Mouse (Mus musculus) hindbrain, postnatal 0 days (tissue): ENCODE data around the gene Filip1l. TPM values are rescaled to one million over a fixed set of nuclear protein-coding genes. Genes with fewer than 3 reads are reported as not detected.

Experiments used
- ATAC-seq: fragments of 200-750 bp; cut with Nextera tagmentation; 2 replicates; pipeline ENCODE4 v1.8.0; 2017; ENCODE audit warnings: mild to moderate bottlenecking, moderate TSS enrichment, moderate library complexity
- DNase-seq: peaks from one replicate; pipeline ENCODE4 v3.0.0-alpha.2; 2015; ENCODE audit warnings: low spot score
- H3K27ac ChIP-seq: fragments of 300-500 bp; sonication (generic); 2 replicates; pipeline ENCODE4 v1.5.1; 2014; ENCODE audit warnings: mild to moderate bottlenecking
- H3K27me3 ChIP-seq: fragments of 300-500 bp; sonication (generic); 2 replicates; pipeline ENCODE4 v1.6.1; 2014; ENCODE audit warnings: low read length, mixed read lengths; ENCODE audit not compliant: insufficient read depth
- H3K36me3 ChIP-seq: fragments of 300-500 bp; sonication (generic); 2 replicates; pipeline ENCODE4 v1.6.1; 2014; ENCODE audit warnings: low read length, mixed read lengths; ENCODE audit not compliant: insufficient read depth
- H3K4me1 ChIP-seq: fragments of 300-500 bp; sonication (generic); 2 replicates; pipeline ENCODE4 v1.6.1; 2014; ENCODE audit warnings: antibody characterized with exemption, low read length, mixed read lengths; ENCODE audit not compliant: insufficient read depth
- H3K4me2 ChIP-seq: fragments of 300-500 bp; sonication (generic); 2 replicates; pipeline ENCODE4 v1.6.1; 2014; ENCODE audit warnings: low read depth, mild to moderate bottlenecking, low read length, moderate library complexity, mixed read lengths
- H3K4me3 ChIP-seq: fragments of 300-500 bp; sonication (generic); 2 replicates; pipeline ENCODE4 v1.5.1; 2014; ENCODE audit warnings: low read length
- H3K9ac ChIP-seq: fragments of 300-500 bp; sonication (generic); replicated peaks from 2 replicates; pipeline ENCODE4 v1.6.1; 2014; ENCODE audit warnings: mild to moderate bottlenecking, low read length, moderate library complexity, mixed read lengths
- H3K9me3 ChIP-seq: fragments of 300-500 bp; sonication (generic); 2 replicates; pipeline ENCODE4 v1.6.1; 2016; ENCODE audit warnings: low read length, mixed read lengths
- CTCF ChIP-seq: IDR thresholded peaks from 2 replicates; pipeline ENCODE4 v1.5.1; 2016; ENCODE audit warnings: antibody characterized with exemption, control low read depth, low read depth
- WGBS: fragments of 180-500 bp; shearing (Covaris S2); extraction: QIAGEN DNeasy Blood & Tissue Kit; methylation state at CpG from one replicate; pipeline ENCODE4 v1.1.7; 2014; 5-methylcytosine and 5-hydroxymethylcytosine counted together
- polyA plus RNA-seq: library from polyadenylated mRNA; unstranded; fragments of >200 nt; fragmentation: Nextera tagmentation; extraction: Ambion mirVana; gene quantifications from 2 replicates; pipeline ENCODE4 v1.2.1, GENCODE M21; 2015
- total RNA-seq: library from RNA; depleted of rRNA; stranded (reverse); fragments of >200 nt; gene quantifications from 2 replicates; pipeline ENCODE4 v1.2.3, GENCODE M21; 2014

Filip1l gene
- total and polyA plus RNA-seq, 2 experiments from 2014 or later, result 1.0 to 1.8 TPM

GRCm38 (mm10) chr16:57558258-57558657 lies 205.4 kb downstream of the Filip1l start:
- no peaks in the 10 kb centered on the region for H3K4me1 ChIP-seq
- 98% methylated on average over 3 of the region's 3 CpGs for WGBS
- TF ChIP-seq CTCF, result no peak
- H3K36me3 ChIP-seq, result no peaks in the 10 kb centered on the region
- no peak overlapping the region for H3K9ac ChIP-seq
- H3K27me3 ChIP-seq, result no peaks in the 10 kb centered on the region
- no peaks in the 10 kb centered on the region for H3K9me3 ChIP-seq
- DNase-seq (no peak), ATAC-seq (no peak)
- no peak overlapping the region for H3K27ac ChIP-seq
- H3K4me2 ChIP-seq, result no peak overlapping the region
- H3K4me3 ChIP-seq, result no peak overlapping the region

- no peak overlapping the region for H3K4me2 ChIP-seq
- no peaks in the 10 kb centered on the region for H3K36me3 ChIP-seq
- H3K4me3 ChIP-seq, result no peak overlapping the region
- no peak for ATAC-seq
- H3K27ac ChIP-seq, result no peak overlapping the region
- no peaks in the 10 kb centered on the region for H3K9me3 ChIP-seq
- no peak overlapping the region for H3K9ac ChIP-seq
- H3K4me1 ChIP-seq, result no peaks in the 10 kb centered on the region
- H3K27me3 ChIP-seq, result no peaks in the 10 kb centered on the region
- no peak for DNase-seq
- 93% methylated on average over 1 of the region's 1 CpGs for WGBS
- TF ChIP-seq CTCF, result no peak
Measured at GRCm38 (mm10) chr16:57560185-57560584, 207.3 kb downstream of the Filip1l start.

- no peak overlapping the region for H3K27ac ChIP-seq
- 90% methylated on average over 3 of the region's 3 CpGs for WGBS
- no peak overlapping the region for H3K4me2 ChIP-seq
- no peak overlapping the region for H3K9ac ChIP-seq
- H3K36me3 ChIP-seq, result no peaks in the 10 kb centered on the region
- H3K4me1 ChIP-seq, result no peaks in the 10 kb centered on the region
- no peak for TF ChIP-seq CTCF
- H3K27me3 ChIP-seq, result no peaks in the 10 kb centered on the region
- H3K4me3 ChIP-seq, result no peak overlapping the region
- DNase-seq (no peak), ATAC-seq (no peak)
- H3K9me3 ChIP-seq, result no peaks in the 10 kb centered on the region
Measured at GRCm38 (mm10) chr16:57563453-57563852, 210.6 kb downstream of the Filip1l start.

DNA sequence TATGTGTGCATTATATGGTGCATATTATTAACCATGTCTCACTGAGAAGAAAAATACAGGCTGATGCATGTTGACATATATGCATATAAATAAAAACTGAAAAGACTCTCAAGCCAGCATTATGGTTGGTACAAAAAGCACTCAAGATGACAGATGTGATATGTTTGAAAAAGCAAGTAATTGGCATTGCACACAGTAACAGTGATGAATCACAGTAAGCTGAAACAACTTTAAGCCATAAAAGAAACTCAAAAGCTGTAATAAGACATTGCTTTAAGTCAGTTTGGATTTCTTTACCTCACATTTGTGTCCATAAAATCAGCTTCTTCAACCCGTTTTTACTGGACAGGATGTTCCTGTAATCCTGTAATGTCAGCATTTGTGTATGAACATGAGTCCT lies 211.9 kb downstream of the Filip1l start:
- H3K27ac ChIP-seq, result no peak overlapping the region
- no peak for TF ChIP-seq CTCF
- 67% methylated on average over 1 of the region's 1 CpGs for whole genome bisulfite sequencing
- H3K9ac ChIP-seq, result no peak overlapping the region
- H3K4me1 ChIP-seq, result no peaks in the 10 kb centered on the region
- ATAC-seq (no peak), DNase-seq (no peak)
- H3K27me3 ChIP-seq, result no peaks in the 10 kb centered on the region
- no peaks in the 10 kb centered on the region for H3K36me3 ChIP-seq
- H3K4me2 ChIP-seq, result no peak overlapping the region
- H3K9me3 ChIP-seq, result no peaks in the 10 kb centered on the region
- no peak overlapping the region for H3K4me3 ChIP-seq

- H3K36me3 ChIP-seq, result no peaks in the 10 kb centered on the region
- H3K27ac ChIP-seq, result no peak overlapping the region
- H3K9me3 ChIP-seq, result no peaks in the 10 kb centered on the region
- 85% methylated on average over 3 of the region's 3 CpGs for WGBS
- ATAC-seq (no peak), DNase-seq (no peak)
- H3K27me3 ChIP-seq, result no peaks in the 10 kb centered on the region
- TF ChIP-seq CTCF, result no peak
- H3K9ac ChIP-seq, result no peak overlapping the region
- no peak overlapping the region for H3K4me2 ChIP-seq
- H3K4me3 ChIP-seq, result no peak overlapping the region
- H3K4me1 ChIP-seq, result no peaks in the 10 kb centered on the region
Measured at GRCm38 (mm10) chr16:57566215-57566614, 213.3 kb downstream of the Filip1l start.

DNA sequence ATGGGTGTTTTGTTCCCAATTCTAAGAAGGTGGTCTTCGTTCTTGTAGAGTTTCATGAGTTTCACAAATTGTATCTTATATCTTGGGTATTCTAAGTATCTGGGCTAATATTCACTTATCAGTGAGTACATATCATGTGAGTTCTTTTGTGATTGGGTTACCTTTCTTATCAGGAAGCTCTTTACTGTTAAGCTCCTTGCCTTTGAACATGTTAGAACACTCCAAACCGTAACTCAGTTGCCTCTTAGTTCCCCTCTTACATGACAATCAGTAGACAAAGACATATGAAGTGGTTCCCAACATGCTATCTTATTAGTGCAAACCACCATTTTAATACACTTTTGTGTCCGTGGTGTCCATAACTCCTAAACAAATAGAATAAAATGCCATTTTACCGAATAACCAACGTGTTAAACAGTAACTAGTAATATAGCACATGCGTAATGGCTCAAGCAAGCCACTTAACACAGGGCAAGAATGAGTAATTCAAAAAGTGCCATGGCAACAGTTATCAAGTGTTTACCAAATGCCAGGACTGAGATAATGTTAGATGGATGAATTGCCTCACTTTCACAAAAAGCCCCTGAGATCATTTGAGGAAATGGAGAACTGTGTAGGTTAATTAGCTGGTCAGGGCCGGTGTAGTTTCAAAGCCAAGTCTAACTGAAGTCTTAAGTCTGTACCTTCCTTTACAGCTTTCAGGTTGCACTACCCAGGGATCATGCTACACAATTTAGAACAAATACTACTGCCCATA lies 215.9 kb downstream of the Filip1l start:
- H3K4me3 ChIP-seq, result no peak overlapping the region
- no peaks in the 10 kb centered on the region for H3K27me3 ChIP-seq
- no peaks in the 10 kb centered on the region for H3K36me3 ChIP-seq
- no peak overlapping the region for H3K27ac ChIP-seq
- DNase-seq (no peak), ATAC-seq (no peak)
- no peak overlapping the region for H3K9ac ChIP-seq
- TF ChIP-seq CTCF, result no peak
- no peak overlapping the region for H3K4me2 ChIP-seq
- H3K4me1 ChIP-seq, result no peaks in the 10 kb centered on the region
- 95% methylated on average over 7 of the region's 7 CpGs for WGBS
- no peaks in the 10 kb centered on the region for H3K9me3 ChIP-seq

DNA sequence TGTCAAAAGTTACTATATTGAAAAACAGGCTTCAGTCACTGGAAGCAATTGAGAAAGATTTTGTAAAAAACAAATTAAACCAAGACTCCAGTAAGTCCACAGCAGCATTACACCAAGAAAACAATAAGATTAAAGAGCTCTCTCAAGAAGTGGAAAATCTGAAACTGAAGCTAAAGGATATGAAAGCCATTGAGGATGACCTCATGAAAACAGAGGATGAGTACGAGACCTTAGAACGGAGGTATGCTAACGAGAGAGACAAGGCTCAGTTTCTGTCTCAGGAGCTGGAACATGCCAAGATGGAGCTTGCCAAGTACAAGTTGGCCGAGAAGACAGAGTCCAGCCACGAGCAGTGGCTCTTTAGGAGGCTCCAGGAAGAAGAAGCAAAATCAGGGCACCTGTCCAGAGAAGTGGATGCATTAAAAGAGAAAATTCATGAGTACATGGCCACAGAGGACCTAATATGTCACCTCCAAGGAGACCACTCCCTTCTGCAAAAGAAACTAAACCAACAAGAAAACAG lies 218.0 kb downstream of the Filip1l start:
- 69% methylated on average over 5 of the region's 5 CpGs for WGBS
- H3K4me2 ChIP-seq, result no peak overlapping the region
- DNase-seq, result no peak
- no peak overlapping the region for H3K27ac ChIP-seq
- no peaks in the 10 kb centered on the region for H3K4me1 ChIP-seq
- H3K9ac ChIP-seq, result no peak overlapping the region
- no peaks in the 10 kb centered on the region for H3K36me3 ChIP-seq
- no peak for ATAC-seq
- no peak overlapping the region for H3K4me3 ChIP-seq
- TF ChIP-seq CTCF, result no peak
- H3K27me3 ChIP-seq, result no peaks in the 10 kb centered on the region
- no peaks in the 10 kb centered on the region for H3K9me3 ChIP-seq
